Mouse (Mus musculus): ENCODE data around the gene Zfp668.

DNA sequence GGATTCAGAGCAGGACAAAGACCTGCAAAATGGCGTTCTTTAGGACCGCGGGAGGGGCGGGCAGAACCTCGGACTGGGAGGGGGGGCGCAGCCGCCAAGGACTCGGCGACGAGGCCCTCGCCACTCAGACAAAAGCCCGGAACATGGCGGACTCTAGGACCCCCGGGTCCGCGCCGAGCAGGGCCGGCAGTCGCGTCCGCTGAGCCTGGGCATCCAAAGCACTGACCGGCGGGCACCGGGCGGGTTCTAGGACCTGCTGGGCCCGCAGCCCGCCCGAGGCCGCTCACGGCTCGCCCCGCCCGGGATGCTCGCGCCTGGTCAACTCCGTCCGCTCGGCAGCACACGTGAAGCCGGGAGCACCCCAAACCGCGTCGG lies 1.0 kb downstream of the Zfp668 start:
- TF ChIP-seq CTCF (IDR thresholded peaks at IDR 0.05) = no peak
- no peak for TF ChIP-seq EP300 (IDR thresholded peaks at IDR 0.05)

All from lung, postnatal 0 days (tissue).